Mouse (Mus musculus): ENCODE measurements at regions not wholly inside any gene's neighbourhood (a gene's known extent, or its start where the extent isn't known, plus 50 kb on each side); places are given as distances from the start of the nearest gene placed in this dataset.

DNA sequence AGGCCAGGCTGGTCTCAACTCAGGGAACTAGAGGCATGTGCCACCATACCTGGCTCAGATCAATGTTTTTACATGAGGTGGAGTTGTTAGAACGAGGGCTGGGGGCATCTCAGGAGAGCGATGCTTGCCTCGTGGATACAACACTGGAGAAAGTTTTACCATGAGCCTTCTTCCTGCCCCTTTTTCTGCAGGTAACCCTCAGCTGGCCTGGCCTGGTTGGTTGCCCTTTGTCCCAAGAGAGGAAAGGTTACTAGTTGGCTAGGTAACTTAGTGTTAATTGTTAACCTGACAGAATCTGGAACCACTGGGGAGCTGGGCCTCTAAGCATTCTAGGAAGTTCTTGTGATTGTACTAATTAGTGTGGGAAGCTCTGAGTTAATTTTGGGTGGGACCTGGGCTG is 81.0 kb upstream of the Sertad2 start:
- no peak for DNase-seq

DNA sequence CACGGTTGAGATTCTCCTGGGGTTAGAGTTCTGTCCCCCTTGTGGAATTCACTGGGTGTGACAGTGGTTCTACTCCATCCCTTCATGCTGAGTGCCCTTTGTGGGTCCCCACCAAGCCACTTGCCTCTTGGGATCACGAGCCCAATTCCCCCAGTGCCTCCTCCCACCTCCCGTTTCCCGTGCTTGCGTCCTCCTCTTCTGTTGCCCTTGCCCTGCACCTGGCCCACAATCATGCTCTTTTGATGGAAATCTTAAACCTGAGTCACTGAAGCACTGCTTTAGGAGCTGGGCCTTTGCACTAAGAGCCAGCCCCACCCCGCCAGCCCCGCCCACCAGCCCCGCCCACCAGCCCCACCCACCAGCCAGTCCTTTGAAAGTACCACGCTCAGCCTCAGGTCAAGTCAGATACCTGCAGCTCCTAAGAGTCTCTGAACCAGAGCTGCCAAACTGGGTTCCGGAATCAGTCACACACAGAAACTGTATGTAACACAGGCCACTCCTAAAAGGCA is 79.8 kb upstream of the Sertad2 start:
- DNase-seq, result no peak

DNA sequence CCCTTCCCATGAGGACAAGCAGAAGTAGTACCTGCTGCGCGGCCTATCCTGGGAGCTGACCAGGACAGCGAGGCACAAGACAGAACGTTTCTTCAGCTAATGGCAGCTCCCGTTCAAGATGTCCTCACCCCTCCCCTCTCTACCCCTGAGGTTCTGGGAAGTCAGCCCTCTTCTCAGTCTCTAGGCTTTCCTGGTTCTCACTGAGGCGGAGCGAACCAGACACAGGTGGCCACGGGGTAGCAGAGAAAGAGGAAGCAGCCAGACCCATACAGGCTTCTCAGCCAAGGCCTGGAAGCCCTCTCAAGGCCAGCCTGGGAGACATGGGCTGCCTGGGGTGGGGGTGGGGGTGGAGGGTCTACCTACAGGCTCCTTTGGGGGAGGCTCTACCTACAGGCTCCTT is 78.5 kb upstream of the Sertad2 start:
- DNase-seq, result no peak

DNA sequence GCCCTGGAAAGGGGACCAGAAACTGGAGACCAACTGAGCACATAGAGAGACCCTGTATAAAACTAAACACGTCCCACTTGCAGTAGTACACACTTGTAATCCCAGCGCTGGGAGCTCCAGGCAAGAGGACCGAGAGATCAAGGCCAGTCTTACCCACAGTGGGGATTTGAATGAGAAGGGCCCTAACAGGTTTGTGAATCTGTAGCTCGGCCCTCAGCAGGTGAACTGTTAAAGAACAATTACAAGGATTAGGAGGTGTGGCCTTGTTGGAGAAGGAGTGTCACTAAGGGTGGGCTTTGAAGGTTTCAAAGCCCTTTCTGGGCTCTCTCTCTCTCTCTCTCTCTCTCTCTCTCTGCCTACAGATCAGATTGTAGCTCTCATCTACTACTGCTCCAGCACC is 76.5 kb upstream of the Sertad2 start:
- DNase-seq, result no peak

DNA sequence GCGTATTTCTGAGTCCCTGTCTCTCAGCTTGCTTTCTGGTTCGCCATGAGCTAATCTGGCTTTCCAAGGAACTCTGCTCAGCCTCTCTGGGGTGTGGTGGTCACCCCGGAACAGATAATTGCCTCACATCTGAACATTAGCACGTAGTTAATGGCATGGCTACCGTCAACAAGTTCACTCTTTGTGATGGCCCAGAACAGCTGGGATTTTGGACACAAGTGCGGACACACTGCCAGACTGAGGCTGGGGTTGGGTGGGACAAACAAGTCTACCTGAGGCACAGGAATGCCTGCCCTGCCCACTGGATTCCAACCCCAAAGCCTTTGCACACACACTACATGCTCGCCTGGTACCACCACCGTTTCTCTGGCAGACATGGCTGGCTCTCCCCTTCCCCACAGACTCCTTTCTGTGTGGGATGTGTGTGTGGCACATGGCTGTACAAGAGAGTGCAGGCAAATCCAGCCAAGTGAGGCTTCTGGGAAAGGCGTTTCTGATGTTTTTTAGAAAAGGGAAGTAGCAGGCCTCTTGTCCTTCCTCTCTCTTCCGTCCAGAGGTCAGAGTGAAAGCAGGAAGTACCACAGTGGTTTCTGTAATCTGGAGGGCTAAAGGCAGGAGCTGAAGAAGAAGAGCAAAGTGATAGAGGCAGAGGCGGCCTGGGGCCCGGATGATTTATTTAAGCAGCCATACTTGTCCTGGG is 74.6 kb upstream of the Sertad2 start:
- no peak for DNase-seq

DNA sequence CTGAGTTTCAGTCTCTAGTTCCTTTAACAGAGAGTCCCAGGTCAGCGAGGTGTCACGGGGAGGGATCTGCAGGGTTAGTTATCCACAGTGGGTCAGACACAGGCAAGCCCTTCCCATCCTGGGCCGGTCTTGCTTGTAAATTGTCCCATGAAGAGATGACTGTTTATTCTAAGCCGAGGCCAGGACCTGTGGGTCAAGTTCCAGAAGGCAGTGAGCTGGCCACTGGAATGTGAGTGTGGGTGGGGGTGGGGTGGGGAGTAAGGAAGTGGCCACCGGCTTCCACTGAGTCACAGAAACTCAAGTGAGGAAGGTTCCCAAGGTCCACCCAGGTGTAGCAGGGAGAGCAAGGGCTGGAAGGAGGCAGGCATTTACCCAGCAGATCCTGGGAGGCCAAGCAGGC is 73.7 kb upstream of the Sertad2 start:
- no peak for DNase-seq

DNA sequence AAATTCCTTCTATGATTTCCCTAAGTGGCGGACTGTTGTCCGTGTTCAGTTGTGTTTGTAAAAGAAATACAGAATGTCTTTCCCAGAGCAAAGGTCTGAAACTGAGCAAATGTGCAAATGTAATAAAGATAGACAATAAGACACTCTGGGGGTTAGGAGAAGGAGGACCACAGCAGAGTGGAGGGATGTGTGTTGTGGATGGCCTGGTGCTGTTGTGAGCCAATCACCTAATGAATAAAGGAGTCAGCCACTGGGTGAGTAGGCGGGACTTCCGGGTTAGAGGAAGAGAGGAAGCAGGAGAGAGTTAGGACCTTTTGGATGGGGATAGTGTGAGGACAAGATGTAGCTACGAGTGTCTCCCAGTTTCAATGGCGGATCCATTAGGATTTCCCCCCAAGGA is 72.7 kb upstream of the Sertad2 start:
- DNase-seq, result no peak

DNA sequence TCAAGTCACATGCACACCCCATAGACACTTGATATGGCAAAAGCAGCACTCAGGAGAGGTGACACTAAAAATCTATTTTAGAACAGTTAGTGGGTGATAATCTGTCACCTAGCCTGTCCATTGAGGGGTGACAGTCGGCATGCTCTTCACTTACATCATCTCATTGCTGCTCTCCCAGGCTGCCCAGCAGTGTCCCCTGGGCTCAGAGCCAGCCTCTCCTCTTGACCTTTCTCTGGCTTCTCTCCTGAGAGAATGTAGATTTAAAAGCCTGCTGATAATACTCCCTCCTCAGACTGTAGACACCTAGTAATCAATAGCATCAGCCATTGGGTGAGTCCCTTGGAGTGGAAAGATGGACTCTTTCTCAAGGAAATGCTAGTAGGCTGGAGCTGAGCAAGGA is 70.7 kb upstream of the Sertad2 start:
- DNase-seq, result peak; percentile 43

DNA sequence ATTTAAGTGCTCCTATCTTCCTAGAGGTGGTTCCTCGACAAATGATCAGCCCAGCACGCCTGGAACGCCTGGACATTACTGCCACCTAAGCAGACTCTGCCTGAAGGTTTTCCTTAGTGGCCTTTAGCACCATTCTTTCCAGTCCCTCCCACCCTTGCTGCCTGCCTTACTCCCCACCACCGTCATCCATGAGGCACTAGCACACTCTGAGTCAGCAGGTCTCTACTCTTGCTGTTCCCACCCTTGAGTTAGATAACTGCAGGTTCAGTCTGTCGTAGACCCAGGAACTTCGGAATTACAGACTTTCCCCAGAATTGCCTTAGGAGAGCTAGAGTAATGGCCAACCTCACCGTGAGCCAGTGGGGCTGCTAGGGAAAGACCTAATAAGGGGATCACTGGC is 67.4 kb upstream of the Sertad2 start:
- no peak for DNase-seq

DNA sequence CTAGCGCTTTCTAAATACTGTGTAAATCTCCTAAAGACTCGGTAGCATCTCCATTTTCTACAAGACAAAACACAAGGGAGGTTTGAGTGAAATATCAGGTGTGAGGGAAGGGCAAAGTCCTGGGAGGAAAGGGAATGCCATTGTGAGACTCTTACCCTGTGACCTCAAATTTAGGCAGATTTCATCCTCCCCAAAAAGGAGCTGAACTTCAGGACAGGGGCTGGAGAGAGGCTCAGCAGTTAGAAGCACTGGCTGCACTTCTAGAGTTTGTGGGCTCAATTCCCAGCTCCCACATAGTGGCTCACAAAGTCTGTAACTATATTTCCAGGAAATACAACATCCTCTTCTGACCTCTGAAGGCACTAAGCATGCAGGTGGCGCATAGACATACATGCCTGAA is 66.6 kb upstream of the Sertad2 start:
- no peak for DNase-seq

DNA sequence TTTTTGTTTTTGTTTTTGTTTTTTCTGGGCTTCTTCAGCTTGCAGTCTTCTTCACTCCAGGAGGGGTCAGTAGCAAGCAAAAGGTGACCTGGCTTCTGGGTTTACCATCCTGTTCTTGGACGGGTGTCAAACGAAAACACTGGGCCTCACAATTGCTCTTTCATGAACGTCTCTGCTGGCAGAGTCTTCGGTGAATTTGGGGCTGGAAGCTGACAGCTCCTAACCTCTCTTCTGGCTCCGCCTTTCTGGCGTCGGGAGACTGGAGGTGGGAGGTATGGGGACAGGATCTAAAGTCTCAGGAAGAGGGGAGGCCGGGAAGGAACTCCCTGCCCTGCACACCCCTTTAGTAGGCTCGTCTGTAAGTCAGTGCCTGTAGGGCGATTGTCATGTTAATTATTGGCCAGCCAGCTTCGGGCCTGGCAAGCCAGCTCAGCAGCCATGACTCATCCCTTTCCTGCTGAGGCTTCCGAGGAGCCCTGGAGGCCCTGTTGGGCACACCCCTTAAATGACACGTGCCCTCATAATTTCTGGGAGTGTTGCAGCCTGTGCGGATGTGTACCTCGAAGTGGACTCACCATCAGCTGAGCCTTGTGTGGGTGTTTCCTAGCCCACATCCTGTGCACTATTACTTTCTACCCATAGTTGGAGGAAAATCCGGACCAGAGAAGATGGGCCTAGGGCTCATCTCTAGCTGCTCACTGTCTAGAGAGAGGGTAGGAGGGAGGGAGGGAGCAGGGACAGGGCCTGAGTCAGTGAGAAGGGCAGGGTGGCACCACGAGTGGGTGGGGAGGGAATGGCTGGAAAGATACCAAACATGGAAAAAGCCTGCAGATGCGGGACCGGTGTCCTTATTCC is 65.6 kb upstream of the Sertad2 start:
- peak; percentile 77 for DNase-seq

DNA sequence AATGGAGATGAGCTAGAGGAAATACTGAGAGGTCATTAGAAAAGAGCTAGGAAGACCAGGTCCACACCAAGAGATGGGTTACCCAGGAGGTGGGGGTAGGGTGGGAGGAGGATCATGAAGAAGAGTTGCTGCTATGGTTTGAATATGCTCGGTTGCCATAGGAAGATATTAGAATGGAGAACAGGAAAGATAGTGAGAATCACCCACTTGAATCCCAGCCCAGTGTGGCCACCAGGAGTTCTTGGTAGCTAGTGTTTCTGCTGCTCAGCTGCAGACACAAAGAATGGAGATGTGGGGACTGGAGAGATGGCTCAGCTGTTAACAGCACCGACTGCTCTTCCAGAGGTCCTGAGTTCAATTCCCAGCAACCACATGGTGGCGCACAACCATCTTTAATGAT is 62.4 kb upstream of the Sertad2 start:
- DNase-seq, result no peak

DNA sequence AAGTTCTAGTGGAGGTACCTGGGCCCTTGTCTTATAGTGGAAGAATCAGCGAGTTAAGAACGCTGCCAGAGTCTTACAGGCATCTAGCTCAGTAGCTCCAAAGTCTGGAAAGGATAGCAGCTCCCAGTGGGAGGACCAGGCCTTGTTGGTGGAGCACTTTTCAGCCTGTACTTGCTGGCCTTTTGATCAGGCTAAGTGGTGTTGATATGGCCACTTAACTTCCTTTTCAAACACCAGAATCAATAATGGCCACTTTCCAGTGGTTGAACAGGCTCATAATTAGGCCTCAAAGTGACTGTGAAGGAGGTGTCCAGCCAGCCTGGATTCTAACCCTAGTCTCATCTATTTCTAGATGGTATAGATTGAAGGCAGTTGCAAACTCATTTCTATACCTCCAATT is 57.7 kb upstream of the Sertad2 start:
- DNase-seq, result no peak

Measured in adrenal gland, postnatal 10 days (tissue).